Mouse (Mus musculus) heart, postnatal 0 days (tissue): ENCODE measurements around the gene Gm10188.

Source experiments
- CTCF ChIP-seq: IDR thresholded peaks from 2 replicates; pipeline ENCODE4 v1.5.1; 2016; ENCODE audit warnings: antibody characterized with exemption, control low read depth, low read depth
- EP300 ChIP-seq: IDR thresholded peaks from 2 replicates; pipeline ENCODE4 v1.6.1; 2016; ENCODE audit warnings: antibody characterized with exemption, low read depth

- TF ChIP-seq CTCF, result no peak
- TF ChIP-seq EP300, result no peak
Observed at GRCm38 (mm10) chr1:132216276-132216675, 13.3 kb downstream of the Gm10188 start.
